ENCODE assay signal across 16 mouse cellular contexts in the genomic region with DNA sequence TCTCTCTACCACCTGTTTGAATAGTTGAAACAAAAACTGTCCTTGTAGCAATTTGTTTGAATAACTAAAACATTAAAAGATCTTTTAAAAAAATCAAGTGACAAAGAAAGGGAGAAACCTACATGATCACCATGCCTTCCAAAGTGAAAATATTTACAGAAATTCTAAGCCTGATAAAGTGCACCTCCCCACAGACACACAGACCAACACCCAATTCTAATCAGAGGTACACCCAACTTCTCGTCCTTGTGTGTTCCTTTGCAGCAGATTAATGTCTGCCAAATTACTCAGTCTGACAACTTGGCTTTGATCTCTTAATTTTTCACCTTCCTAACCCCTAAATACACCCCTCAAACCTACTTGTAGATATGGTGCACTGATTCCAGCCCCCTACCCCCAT.
"Had no signal": no experiment of that assay in that cellular context is flagged by ENCODE, and none has a peak within 500 bp of the region (broad histone marks: within the 10 kb centered on the region; RNA-seq: fewer than 3 reads in every experiment).

No protein-coding gene starts in this region.

- DNase-seq: retina, postnatal 1 day; right cerebral cortex, adult 18-20 months; right cerebral cortex, postnatal 14 days; right cerebral cortex, postnatal 25 days; right cerebral cortex, postnatal 4 days; spleen, adult 18-20 months; thymus, adult 18-20 months; thymus, adult 2 months; thymus, postnatal 14 days; thymus, postnatal 25 days; thymus, postnatal 36 days; thymus, postnatal 4 days had no signal

- H3K27ac ChIP-seq: neural tube, embryonic 12.5 days; neural tube, embryonic 13.5 days; neural tube, embryonic 15.5 days; stomach, embryonic 15.5 days had no signal

- H3K4me2 ChIP-seq: neural tube, embryonic 12.5 days; neural tube, embryonic 13.5 days; neural tube, embryonic 15.5 days; stomach, embryonic 15.5 days had no signal

- H3K4me1 ChIP-seq: neural tube, embryonic 12.5 days; neural tube, embryonic 13.5 days; neural tube, embryonic 15.5 days; stomach, embryonic 15.5 days had no signal

- H3K9ac ChIP-seq: neural tube, embryonic 12.5 days; neural tube, embryonic 13.5 days; neural tube, embryonic 15.5 days; stomach, embryonic 15.5 days had no signal

- H3K27me3 ChIP-seq: neural tube, embryonic 12.5 days; neural tube, embryonic 13.5 days; neural tube, embryonic 15.5 days; stomach, embryonic 15.5 days had no signal

- H3K9me3 ChIP-seq: neural tube, embryonic 12.5 days; neural tube, embryonic 13.5 days; neural tube, embryonic 15.5 days; stomach, embryonic 15.5 days had no signal

- H3K4me3 ChIP-seq: neural tube, embryonic 12.5 days; neural tube, embryonic 13.5 days; neural tube, embryonic 15.5 days; stomach, embryonic 15.5 days had no signal

- H3K36me3 ChIP-seq: neural tube, embryonic 12.5 days; neural tube, embryonic 13.5 days; neural tube, embryonic 15.5 days; stomach, embryonic 15.5 days had no signal
